Mouse (Mus musculus): ENCODE measurements around the gene Heatr6. TPM values are rescaled to one million over a fixed set of nuclear protein-coding genes. Genes with fewer than 3 reads are reported as not detected.

The Heatr6 gene
- polyA plus RNA-seq (2015; fragmentation: Nextera tagmentation; extraction: Ambion mirVana) = 22.0 and 25.7 TPM in 2 replicates

- peak within 1 kb of the TSS; percentile 66 for H3K9ac ChIP-seq
- peak within 1 kb of the TSS; percentile 84 for H3K27ac ChIP-seq
- peak within 1 kb of the TSS; percentile 61 for H3K4me2 ChIP-seq
- H3K9me3 ChIP-seq = no peaks in the 10 kb centered on the region
- H3K4me1 ChIP-seq = peaks cover 10% of the 10 kb centered on the region
- peak within 1 kb of the TSS; percentile 91 for H3K4me3 ChIP-seq
- peaks cover 25% of the 10 kb centered on the region for H3K36me3 ChIP-seq
- peaks cover 10% of the 10 kb centered on the region for H3K27me3 ChIP-seq
- under 1% methylated on average over 47 of the region's 47 CpGs for WGBS
- ATAC-seq (ENCODE audit: insufficient number of reproducible peaks, low FRiP score, low TSS enrichment, low read depth) = peak; percentile 83
Measured at GRCm38 (mm10) chr11:83753581-83754181, at the start of gene Heatr6. Gene Heatr6 (plus strand): TSS chr11:83753696.

GRCm38 (mm10) chr11:83703705-83704104, 49.8 kb upstream of the Heatr6 start, which contains the start of gene Wfdc17:
Gene Wfdc17 (plus strand): TSS chr11:83703991.
- ATAC-seq (ENCODE audit: insufficient number of reproducible peaks, low FRiP score, low TSS enrichment, low read depth) = no peak
- Histone ChIP-seq H3K9me3 (no peaks in the 10 kb centered on the region), H3K4me3 (no peak within 1 kb of the TSS), H3K36me3 (no peaks in the 10 kb centered on the region), H3K4me1 (no peaks in the 10 kb centered on the region), H3K9ac (no peak within 1 kb of the TSS), H3K27me3 (no peaks in the 10 kb centered on the region), H3K4me2 (no peak within 1 kb of the TSS), H3K27ac (no peak within 1 kb of the TSS)
- WGBS = 7% methylated on average over 1 of the region's 1 CpGs

GRCm38 (mm10) chr11:83708715-83709114, 44.8 kb upstream of the Heatr6 start, which contains the start of gene Wfdc18:
Gene Wfdc18 (plus strand): TSS chr11:83709015.
- 73% methylated on average over 4 of the region's 4 CpGs for WGBS
- H3K36me3 ChIP-seq = no peaks in the 10 kb centered on the region
- H3K27me3 ChIP-seq = no peaks in the 10 kb centered on the region
- no peak within 1 kb of the TSS for H3K9ac ChIP-seq
- H3K4me1 ChIP-seq = no peaks in the 10 kb centered on the region
- no peak within 1 kb of the TSS for H3K27ac ChIP-seq
- no peaks in the 10 kb centered on the region for H3K9me3 ChIP-seq
- ATAC-seq (ENCODE audit: insufficient number of reproducible peaks, low FRiP score, low TSS enrichment, low read depth) = no peak
- H3K4me2 ChIP-seq = no peak within 1 kb of the TSS
- no peak within 1 kb of the TSS for H3K4me3 ChIP-seq

GRCm38 (mm10) chr11:83709683-83710082, 43.8 kb upstream of the Heatr6 start:
- Histone ChIP-seq H3K9me3 (no peaks in the 10 kb centered on the region), H3K9ac (no peak overlapping the region), H3K36me3 (no peaks in the 10 kb centered on the region), H3K27me3 (no peaks in the 10 kb centered on the region), H3K4me2 (no peak overlapping the region), H3K4me1 (no peaks in the 10 kb centered on the region), H3K4me3 (no peak overlapping the region), H3K27ac (no peak overlapping the region)
- ATAC-seq (ENCODE audit: insufficient number of reproducible peaks, low FRiP score, low TSS enrichment, low read depth) = no peak
- WGBS = 91% methylated on average over 5 of the region's 5 CpGs

GRCm38 (mm10) chr11:83712671-83713070, 40.8 kb upstream of the Heatr6 start:
- no peak overlapping the region for H3K4me2 ChIP-seq
- ATAC-seq (ENCODE audit: insufficient number of reproducible peaks, low FRiP score, low TSS enrichment, low read depth) = no peak

GRCm38 (mm10) chr11:83713925-83714324, 39.6 kb upstream of the Heatr6 start:
- Histone ChIP-seq H3K36me3 (no peaks in the 10 kb centered on the region), H3K4me2 (no peak overlapping the region), H3K27ac (no peak overlapping the region), H3K9me3 (no peaks in the 10 kb centered on the region), H3K9ac (no peak overlapping the region), H3K4me3 (no peak overlapping the region), H3K27me3 (no peaks in the 10 kb centered on the region), H3K4me1 (no peaks in the 10 kb centered on the region)
- no peak for ATAC-seq (ENCODE audit: insufficient number of reproducible peaks, low FRiP score, low TSS enrichment, low read depth)
- WGBS = 70% methylated on average over 2 of the region's 2 CpGs

More at GRCm38 (mm10) chr11:83712671-83713070, 40.8 kb upstream of the Heatr6 start:
- no peaks in the 10 kb centered on the region for H3K9me3 ChIP-seq
- no peaks in the 10 kb centered on the region for H3K27me3 ChIP-seq
- 28% methylated on average over 1 of the region's 1 CpGs for WGBS
- H3K9ac ChIP-seq = no peak overlapping the region
- H3K4me1 ChIP-seq = no peaks in the 10 kb centered on the region
- H3K36me3 ChIP-seq = no peaks in the 10 kb centered on the region
- H3K4me3 ChIP-seq = no peak overlapping the region
- no peak overlapping the region for H3K27ac ChIP-seq

GRCm38 (mm10) chr11:83717042-83717665, 36.3 kb upstream of the Heatr6 start:
- Histone ChIP-seq H3K27me3 (no peaks in the 10 kb centered on the region), H3K4me1 (no peaks in the 10 kb centered on the region), H3K9me3 (no peaks in the 10 kb centered on the region), H3K4me3 (no peak overlapping the region), H3K9ac (no peak overlapping the region), H3K27ac (no peak overlapping the region), H3K36me3 (no peaks in the 10 kb centered on the region), H3K4me2 (no peak overlapping the region)
- no peak for ATAC-seq (ENCODE audit: insufficient number of reproducible peaks, low FRiP score, low TSS enrichment, low read depth)
- WGBS = 78% methylated on average over 6 of the region's 6 CpGs

- H3K9me3 ChIP-seq = no peaks in the 10 kb centered on the region
- no peak overlapping the region for H3K4me2 ChIP-seq
- ATAC-seq (ENCODE audit: insufficient number of reproducible peaks, low FRiP score, low TSS enrichment, low read depth) = no peak
- no peaks in the 10 kb centered on the region for H3K4me1 ChIP-seq
- H3K9ac ChIP-seq = no peak overlapping the region
- no peaks in the 10 kb centered on the region for H3K27me3 ChIP-seq
- H3K27ac ChIP-seq = no peak overlapping the region
- H3K4me3 ChIP-seq = no peak overlapping the region
- H3K36me3 ChIP-seq = no peaks in the 10 kb centered on the region
Measured at GRCm38 (mm10) chr11:83720766-83721165, 32.7 kb upstream of the Heatr6 start.

- Histone ChIP-seq H3K4me3 (no peak overlapping the region), H3K36me3 (no peaks in the 10 kb centered on the region), H3K27ac (no peak overlapping the region), H3K9ac (no peak overlapping the region), H3K4me1 (no peaks in the 10 kb centered on the region), H3K4me2 (no peak overlapping the region), H3K27me3 (no peaks in the 10 kb centered on the region), H3K9me3 (no peaks in the 10 kb centered on the region)
- WGBS = 60% methylated on average over 3 of the region's 3 CpGs
- ATAC-seq (ENCODE audit: insufficient number of reproducible peaks, low FRiP score, low TSS enrichment, low read depth) = no peak
Measured at GRCm38 (mm10) chr11:83728757-83729432, 24.6 kb upstream of the Heatr6 start.

- Histone ChIP-seq H3K36me3 (no peaks in the 10 kb centered on the region), H3K27me3 (no peaks in the 10 kb centered on the region), H3K4me1 (no peaks in the 10 kb centered on the region), H3K4me2 (no peak overlapping the region), H3K9ac (no peak overlapping the region), H3K27ac (no peak overlapping the region), H3K9me3 (no peaks in the 10 kb centered on the region), H3K4me3 (no peak overlapping the region)
- ATAC-seq (ENCODE audit: insufficient number of reproducible peaks, low FRiP score, low TSS enrichment, low read depth) = no peak
- WGBS = 84% methylated on average over 1 of the region's 1 CpGs
Measured at GRCm38 (mm10) chr11:83731116-83731515, 22.4 kb upstream of the Heatr6 start.

- no peak overlapping the region for H3K4me3 ChIP-seq
- H3K27me3 ChIP-seq = no peaks in the 10 kb centered on the region
Measured at GRCm38 (mm10) chr11:83733071-83733640, 20.3 kb upstream of the Heatr6 start.

GRCm38 (mm10) chr11:83734215-83734614, 19.3 kb upstream of the Heatr6 start:
- no peaks in the 10 kb centered on the region for H3K9me3 ChIP-seq
- 71% methylated on average over 1 of the region's 1 CpGs for WGBS
- no peak overlapping the region for H3K27ac ChIP-seq
- H3K9ac ChIP-seq = no peak overlapping the region
- H3K4me2 ChIP-seq = no peak overlapping the region
- H3K27me3 ChIP-seq = no peaks in the 10 kb centered on the region
- no peak overlapping the region for H3K4me3 ChIP-seq
- ATAC-seq (ENCODE audit: insufficient number of reproducible peaks, low FRiP score, low TSS enrichment, low read depth) = no peak
- no peaks in the 10 kb centered on the region for H3K36me3 ChIP-seq
- H3K4me1 ChIP-seq = no peaks in the 10 kb centered on the region

More at GRCm38 (mm10) chr11:83733071-83733640, 20.3 kb upstream of the Heatr6 start:
- Histone ChIP-seq H3K4me1 (no peaks in the 10 kb centered on the region), H3K4me2 (no peak overlapping the region), H3K36me3 (no peaks in the 10 kb centered on the region), H3K9ac (no peak overlapping the region), H3K9me3 (no peaks in the 10 kb centered on the region), H3K27ac (no peak overlapping the region)
- 80% methylated on average over 5 of the region's 5 CpGs for WGBS
- no peak for ATAC-seq (ENCODE audit: insufficient number of reproducible peaks, low FRiP score, low TSS enrichment, low read depth)
